Mouse (Mus musculus): ENCODE measurements at regions not wholly inside any gene's neighbourhood (a gene's known extent, or its start where the extent isn't known, plus 50 kb on each side); places are given as distances from the start of the nearest gene placed in this dataset.

DNA sequence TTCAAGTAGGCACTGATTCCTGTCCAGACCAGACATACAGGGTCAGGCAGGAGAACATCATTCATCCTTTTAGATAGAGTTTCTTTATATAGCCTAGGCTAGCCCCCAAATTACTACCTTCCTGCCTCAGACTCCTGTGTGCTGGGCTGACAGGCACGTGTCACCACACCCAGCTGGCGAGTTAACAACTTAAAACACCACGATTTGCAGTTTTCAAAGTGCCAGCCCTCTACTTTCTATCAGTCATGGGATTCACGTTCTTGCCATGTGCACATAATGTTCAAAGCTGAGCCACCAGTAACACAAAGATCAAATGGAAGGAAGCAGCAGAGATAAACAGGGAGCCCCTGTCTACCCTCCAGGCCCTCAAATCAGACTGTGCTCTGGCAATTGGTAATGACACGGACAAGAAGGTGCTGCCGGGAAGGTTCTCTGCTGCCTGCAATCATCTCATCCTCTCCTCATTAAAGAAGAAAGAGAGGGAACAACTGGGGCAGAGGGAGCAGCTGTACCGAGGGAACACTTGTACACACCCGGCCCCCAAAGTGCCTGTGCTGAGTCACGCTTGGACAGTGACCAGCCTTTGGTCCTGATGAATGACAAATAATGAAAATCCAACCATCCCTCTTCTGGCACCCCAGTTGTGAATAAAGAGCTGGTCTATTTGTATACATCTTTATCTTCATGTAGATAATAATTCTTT is 79.4 kb upstream of the Irf2bp2 start:
- DNase-seq (ENCODE audit: low spot score), result no peak
- Histone ChIP-seq H3K27ac (no peak overlapping the region), H3K27me3 (ENCODE audit: low read depth, poor library complexity, severe bottlenecking) (no peaks in the 10 kb centered on the region), H3K4me1 (peaks cover 22% of the 10 kb centered on the region), H3K36me3 (no peaks in the 10 kb centered on the region), H3K9me3 (replicated peaks) (no peaks in the 10 kb centered on the region), H3K4me3 (no peak overlapping the region)
- 60% methylated on average over 9 of the region's 9 CpGs for WGBS

DNA sequence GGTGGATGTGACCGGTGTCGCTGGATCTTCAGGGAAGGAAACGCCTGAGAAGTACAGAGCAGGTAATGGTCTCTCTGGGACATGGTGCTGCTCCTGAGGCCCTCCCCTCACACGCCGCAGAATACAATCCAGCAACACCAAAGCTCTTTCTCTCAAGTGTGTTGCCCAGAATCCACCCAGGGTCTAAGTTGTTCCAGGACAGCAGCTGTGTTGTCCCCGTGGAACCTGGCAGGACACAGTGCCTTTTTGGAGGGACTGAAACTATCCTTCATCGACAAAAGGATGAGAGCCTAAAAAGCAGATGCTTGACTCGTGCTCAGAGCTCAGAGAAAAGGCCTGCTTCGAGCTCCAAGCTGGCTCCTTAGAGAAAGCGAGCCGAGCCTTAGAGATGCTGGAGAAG is 77.8 kb upstream of the Irf2bp2 start:
- Histone ChIP-seq H3K4me3 (no peak overlapping the region), H3K36me3 (no peaks in the 10 kb centered on the region), H3K27ac (no peak overlapping the region), H3K4me1 (peaks cover 38% of the 10 kb centered on the region), H3K27me3 (ENCODE audit: low read depth, poor library complexity, severe bottlenecking) (no peaks in the 10 kb centered on the region), H3K9me3 (replicated peaks) (no peaks in the 10 kb centered on the region)
- DNase-seq (ENCODE audit: low spot score), result no peak
- WGBS, result 92% methylated on average over 11 of the region's 11 CpGs

DNA sequence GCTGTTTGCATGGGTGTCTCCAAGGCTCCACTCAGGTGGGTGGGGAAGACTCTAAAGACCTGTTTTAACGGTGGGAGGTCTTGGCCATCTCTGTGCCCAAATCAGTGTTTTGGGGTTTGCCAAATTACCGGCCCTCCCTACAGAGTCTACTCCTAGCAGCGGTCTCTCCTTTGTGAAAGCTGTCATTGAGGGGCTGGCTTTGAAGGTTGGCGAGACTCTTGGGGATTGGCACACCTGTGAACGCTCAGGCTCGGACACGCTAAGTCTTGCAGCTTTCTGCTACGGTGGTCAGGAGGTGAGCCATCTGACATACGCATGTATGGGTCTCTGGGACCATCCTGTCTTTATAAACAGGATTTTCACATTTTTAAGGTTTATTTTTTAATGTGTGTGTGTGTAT is 76.1 kb upstream of the Irf2bp2 start:
- Histone ChIP-seq H3K4me3 (no peak overlapping the region), H3K4me1 (peaks cover 54% of the 10 kb centered on the region), H3K36me3 (no peaks in the 10 kb centered on the region), H3K9me3 (replicated peaks) (no peaks in the 10 kb centered on the region), H3K27ac (0 out of 2 replicates have a peak overlapping the region, but pooled peaks have one; percentile 1), H3K27me3 (ENCODE audit: low read depth, poor library complexity, severe bottlenecking) (no peaks in the 10 kb centered on the region)
- no peak for DNase-seq (ENCODE audit: low spot score)
- 87% methylated on average over 9 of the region's 9 CpGs for WGBS

DNA sequence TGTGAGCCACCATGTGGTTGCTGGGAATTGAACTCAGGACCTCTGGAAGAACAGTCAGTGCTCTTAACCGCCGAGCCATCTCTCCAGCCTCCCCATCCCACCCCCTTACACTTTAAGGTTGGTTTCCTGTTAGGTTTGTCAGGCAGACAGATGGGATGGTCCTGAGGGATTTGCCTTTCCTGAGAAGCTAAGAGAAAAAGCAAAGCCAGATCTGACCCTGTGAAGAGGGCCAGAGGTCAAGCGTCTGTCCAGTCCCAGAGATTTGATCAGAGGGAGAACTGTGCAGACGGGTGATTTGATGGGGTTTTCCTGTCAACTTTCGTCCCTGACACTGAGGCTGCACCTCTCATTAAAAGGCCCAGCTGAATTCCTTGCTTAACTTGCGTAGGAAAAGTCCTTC is 75.4 kb upstream of the Irf2bp2 start:
- H3K27ac ChIP-seq, result 0 out of 2 replicates have a peak overlapping the region, but pooled peaks have one; percentile 1
- H3K9me3 ChIP-seq (replicated peaks), result no peaks in the 10 kb centered on the region
- H3K4me1 ChIP-seq, result peaks cover 60% of the 10 kb centered on the region
- 13% methylated on average over 6 of the region's 6 CpGs for WGBS
- H3K27me3 ChIP-seq (ENCODE audit: low read depth, poor library complexity, severe bottlenecking), result no peaks in the 10 kb centered on the region
- H3K4me3 ChIP-seq, result no peak overlapping the region
- no peaks in the 10 kb centered on the region for H3K36me3 ChIP-seq
- no peak for DNase-seq (ENCODE audit: low spot score)

DNA sequence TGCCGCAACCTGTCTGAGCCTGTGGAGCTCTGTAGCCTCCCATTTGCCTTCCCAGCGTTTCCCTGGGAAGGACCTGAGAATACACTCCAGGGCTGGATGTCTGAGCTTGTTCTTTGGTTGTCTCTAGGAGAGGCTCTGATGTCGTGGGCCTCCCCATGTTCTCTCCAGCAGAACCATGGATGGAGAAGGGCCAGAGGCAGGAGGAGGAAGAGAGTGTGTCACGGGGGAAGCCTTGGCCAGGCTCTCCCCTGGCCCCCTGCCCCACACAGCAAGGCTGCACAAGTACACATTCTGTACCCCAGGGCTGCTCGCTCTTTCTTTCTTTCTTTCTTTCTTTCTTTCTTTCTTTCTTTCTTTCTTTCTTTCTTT is 74.9 kb upstream of the Irf2bp2 start:
- no peak for DNase-seq (ENCODE audit: low spot score)
- Histone ChIP-seq H3K4me3 (no peak overlapping the region), H3K27ac (peak overlapping the region; percentile 93), H3K4me1 (peaks cover 63% of the 10 kb centered on the region), H3K9me3 (replicated peaks) (no peaks in the 10 kb centered on the region), H3K36me3 (no peaks in the 10 kb centered on the region), H3K27me3 (ENCODE audit: low read depth, poor library complexity, severe bottlenecking) (no peaks in the 10 kb centered on the region)
- WGBS, result 81% methylated on average over 5 of the region's 5 CpGs

DNA sequence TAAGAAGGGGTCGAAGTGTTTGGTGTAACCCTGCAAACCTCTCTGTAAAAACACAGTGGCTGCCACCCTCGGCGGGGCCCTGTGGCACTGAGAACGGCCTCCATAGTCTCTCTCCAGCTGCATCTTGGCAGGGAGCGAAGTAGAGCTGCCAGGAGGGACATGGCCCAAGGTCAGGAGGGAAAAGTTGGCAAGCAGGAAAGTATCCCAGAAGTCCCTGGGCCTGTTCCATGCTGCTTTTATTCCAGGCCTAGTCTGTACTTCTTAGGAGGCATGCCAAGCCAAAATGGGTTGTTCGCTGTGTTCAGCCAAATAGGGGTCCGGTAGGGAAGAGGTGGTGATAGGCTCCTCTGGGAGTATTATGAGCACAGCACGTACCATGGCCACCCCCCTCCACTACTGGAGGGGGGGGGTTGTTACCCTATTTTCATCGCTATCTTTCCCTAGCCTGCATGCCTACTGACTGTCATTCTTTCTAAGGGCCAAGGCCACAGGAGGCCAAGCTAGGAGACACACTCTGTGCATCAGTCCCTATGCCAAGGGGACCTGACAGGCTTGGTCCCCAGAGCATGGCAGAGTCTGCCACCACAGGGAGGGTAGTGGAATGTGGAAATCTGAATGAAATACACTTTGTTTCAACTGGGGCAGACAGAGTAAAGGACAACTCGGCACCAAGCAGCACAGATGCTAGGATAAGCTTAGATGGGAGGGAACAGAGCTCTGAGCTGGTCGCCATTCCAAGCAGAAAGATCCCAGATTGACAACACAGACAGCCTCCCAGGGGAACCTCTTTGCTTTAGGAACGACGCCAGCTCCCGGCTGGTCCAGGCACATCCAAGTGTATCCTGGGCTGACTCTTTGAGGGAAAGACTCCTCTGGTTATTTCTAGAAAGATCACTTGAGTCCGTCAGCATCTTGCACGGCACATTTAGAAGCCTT is 74.2 kb upstream of the Irf2bp2 start:
- Histone ChIP-seq H3K36me3 (no peaks in the 10 kb centered on the region), H3K27ac (peak overlapping the region; percentile 93), H3K4me3 (no peak overlapping the region), H3K9me3 (replicated peaks) (no peaks in the 10 kb centered on the region), H3K27me3 (ENCODE audit: low read depth, poor library complexity, severe bottlenecking) (no peaks in the 10 kb centered on the region), H3K4me1 (peaks cover 70% of the 10 kb centered on the region)
- 86% methylated on average over 16 of the region's 16 CpGs for WGBS
- no peak for DNase-seq (ENCODE audit: low spot score)

DNA sequence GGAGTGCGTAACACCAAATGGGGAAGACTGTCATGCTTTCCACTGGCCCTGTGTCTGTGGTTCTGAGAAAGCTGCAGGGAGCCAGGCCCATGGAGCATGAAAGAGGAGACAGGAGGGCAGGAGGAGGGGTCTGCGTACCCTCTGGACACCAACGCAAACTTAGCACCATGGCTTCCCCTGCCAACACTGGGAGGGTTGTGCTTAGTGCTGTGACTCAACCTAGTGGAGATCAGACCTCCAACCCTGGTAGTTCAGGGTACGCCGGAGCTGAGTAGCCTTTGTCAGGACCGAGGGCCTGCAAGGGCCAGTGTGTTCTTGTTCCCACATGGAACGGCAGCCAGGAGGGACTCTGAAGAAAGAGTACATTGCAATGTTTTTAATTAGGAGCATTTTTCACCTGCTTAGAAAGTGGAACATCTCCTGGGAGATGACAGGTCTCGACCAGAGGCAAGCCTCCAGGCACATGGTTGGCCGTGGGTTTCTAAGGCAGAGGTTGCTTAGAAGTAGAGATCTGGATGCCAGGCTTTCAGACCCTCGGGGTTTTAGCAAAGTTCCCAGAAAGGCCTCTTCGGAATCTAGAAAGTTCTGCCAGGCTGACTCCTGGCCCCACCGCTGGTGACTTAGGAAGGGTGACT is 73.4 kb upstream of the Irf2bp2 start:
- no peak for DNase-seq (ENCODE audit: low spot score)
- no peaks in the 10 kb centered on the region for H3K9me3 ChIP-seq (replicated peaks)
- H3K36me3 ChIP-seq, result no peaks in the 10 kb centered on the region
- peak overlapping the region; percentile 33 for H3K4me3 ChIP-seq
- WGBS, result 65% methylated on average over 12 of the region's 12 CpGs
- peaks cover 74% of the 10 kb centered on the region for H3K4me1 ChIP-seq
- no peaks in the 10 kb centered on the region for H3K27me3 ChIP-seq (ENCODE audit: low read depth, poor library complexity, severe bottlenecking)
- H3K27ac ChIP-seq, result peak overlapping the region; percentile 93

DNA sequence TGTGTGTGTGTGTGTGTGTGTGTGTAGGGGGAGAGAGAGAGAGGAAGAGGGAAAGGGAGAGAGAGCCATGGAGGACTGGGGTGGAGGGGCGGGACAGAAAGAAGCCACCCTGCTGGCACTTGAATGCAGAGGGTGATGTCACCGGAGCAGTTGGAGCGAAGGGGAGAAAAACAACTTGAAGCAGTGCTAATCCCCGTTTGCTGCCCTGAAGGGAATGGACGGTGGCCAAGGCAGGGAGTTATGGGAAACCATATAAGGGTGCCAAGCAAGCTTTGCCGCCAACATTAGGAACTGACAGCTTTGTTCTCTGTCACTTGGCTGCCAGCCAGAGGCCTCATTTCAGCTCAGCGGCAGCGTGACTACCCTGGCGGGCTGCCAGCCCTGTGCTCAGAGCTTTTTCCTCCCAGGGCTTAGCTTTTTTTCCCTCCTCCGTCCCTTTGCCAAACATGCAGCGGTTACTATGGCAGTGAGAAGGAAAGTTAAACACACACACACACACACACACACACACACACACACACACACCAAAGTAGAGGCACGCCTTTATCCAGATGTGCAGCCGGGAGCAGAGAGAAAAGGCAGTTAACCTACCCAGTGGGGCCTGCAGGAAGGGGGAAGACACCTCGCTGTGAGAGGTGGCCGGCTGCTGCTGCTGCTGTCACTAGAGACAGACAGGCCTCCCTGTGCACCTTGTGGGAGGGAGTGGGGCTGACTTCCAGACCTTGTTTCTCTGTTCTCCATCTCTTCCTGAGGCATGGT is 72.7 kb upstream of the Irf2bp2 start:
- 3% methylated on average over 15 of the region's 15 CpGs for WGBS
- H3K4me3 ChIP-seq, result peak overlapping the region; percentile 33
- DNase-seq (ENCODE audit: low spot score), result peak; percentile 86
- no peaks in the 10 kb centered on the region for H3K9me3 ChIP-seq (replicated peaks)
- H3K36me3 ChIP-seq, result no peaks in the 10 kb centered on the region
- no peaks in the 10 kb centered on the region for H3K27me3 ChIP-seq (ENCODE audit: low read depth, poor library complexity, severe bottlenecking)
- peaks cover 81% of the 10 kb centered on the region for H3K4me1 ChIP-seq
- peak overlapping the region; percentile 93 for H3K27ac ChIP-seq

DNA sequence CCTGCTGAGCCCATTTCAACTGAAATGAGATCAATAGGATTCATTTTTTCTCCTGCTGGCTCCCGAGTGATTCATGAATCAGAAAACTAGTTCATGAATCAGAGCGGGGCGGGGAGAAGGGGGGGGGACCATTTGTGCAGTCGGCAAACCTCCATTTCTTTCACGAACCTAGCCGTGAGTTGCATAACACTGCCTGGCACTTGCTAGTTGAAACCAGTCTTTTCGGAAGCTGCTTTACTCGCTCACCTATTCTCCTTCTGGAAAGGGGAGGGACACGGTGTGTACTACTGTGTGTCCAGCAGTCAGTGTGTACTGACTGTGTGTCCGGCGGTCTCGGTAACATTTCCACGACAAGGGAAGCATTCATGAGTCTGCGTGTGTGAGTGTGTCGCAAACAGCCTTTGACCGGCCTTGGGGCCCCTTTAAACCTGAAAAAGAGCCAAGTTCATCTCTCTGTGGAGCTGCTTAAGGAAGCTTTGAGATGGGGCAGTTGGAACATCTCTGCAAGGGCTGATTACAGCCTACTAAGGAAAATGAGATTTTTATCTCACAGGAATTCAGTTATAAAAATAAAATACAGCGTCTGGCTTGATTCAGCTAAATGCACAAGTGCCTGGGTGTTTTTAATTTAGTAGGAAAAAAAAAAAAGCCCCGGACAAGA is 71.9 kb upstream of the Irf2bp2 start:
- 57% methylated on average over 18 of the region's 18 CpGs for WGBS
- Histone ChIP-seq H3K27me3 (ENCODE audit: low read depth, poor library complexity, severe bottlenecking) (no peaks in the 10 kb centered on the region), H3K4me1 (peaks cover 89% of the 10 kb centered on the region), H3K36me3 (no peaks in the 10 kb centered on the region), H3K27ac (peak overlapping the region; percentile 93), H3K9me3 (replicated peaks) (no peaks in the 10 kb centered on the region), H3K4me3 (peak overlapping the region; percentile 33; the same call in 1 of the 2 replicates)
- DNase-seq (ENCODE audit: low spot score), result peak; percentile 46

DNA sequence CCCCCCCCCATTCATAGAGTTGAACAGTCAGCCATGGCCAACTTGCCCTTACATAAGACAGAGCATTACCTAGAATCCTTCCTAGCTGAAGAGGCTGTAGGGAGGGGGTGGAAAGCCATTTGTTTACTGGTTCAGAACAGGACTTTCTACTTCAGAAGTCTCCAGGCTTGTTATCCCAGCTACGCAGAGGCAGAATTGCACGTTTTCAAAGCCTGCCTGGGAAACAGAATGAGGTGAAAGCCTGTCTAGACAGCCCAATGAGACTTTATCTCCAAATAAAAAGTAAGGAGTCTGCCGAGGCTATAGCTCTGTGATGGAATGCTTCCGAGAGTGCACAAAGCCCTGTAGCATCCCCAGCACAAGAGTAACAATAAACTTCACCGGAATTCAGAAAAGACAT is 71.1 kb upstream of the Irf2bp2 start:
- Histone ChIP-seq H3K27me3 (ENCODE audit: low read depth, poor library complexity, severe bottlenecking) (no peaks in the 10 kb centered on the region), H3K9me3 (replicated peaks) (no peaks in the 10 kb centered on the region), H3K36me3 (no peaks in the 10 kb centered on the region), H3K4me3 (no peak overlapping the region), H3K27ac (peak overlapping the region; percentile 93), H3K4me1 (peaks cover 95% of the 10 kb centered on the region)
- DNase-seq (ENCODE audit: low spot score), result no peak
- 59% methylated on average over 5 of the region's 5 CpGs for WGBS

DNA sequence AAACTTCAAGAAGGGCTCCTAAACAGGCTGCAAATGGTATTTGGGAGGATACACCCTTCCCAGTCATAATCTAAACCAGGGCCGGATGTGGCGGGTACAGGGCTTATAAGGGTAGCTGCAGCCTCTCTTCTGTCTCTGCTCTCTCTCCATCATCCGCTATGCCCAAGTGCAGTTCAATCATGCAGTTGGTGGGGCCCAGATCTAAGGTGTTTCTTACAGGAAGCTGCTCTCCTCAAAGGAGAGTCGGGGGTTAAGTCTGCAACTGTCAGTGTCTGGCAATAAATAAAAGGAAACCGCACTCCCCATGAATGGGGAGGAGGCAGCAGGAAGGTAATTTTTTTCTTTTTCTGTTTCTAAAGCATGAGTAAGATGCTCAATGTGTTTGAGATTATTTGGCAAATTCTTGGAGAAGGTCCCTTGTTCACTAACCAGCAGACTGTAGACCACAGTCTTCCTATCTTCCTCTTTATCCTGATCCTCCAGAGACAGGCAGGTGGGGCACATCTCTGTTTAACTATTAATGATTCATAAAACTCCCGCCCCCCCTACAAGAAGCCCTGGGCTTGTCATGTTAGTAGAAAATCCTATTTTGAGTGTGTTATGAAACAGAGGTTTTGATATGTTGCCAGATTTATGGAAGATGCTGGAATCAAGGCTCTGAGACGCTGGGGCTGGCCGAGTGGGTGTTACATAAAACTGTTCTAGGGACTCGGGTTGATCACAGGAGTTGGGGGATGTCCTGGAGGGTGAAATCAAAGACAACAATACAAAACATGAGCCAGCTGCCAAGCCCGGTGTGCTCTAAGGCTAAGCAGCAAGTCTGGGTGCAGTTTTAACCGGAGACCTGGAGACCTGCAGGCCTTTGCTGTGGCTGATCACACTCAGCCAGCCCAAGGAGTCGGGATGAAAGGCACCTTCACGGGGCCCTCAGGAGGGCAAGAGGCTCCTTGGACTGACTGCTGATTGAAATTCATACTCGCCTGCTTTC is 69.3 kb upstream of the Irf2bp2 start:
- no peaks in the 10 kb centered on the region for H3K9me3 ChIP-seq (replicated peaks)
- H3K27ac ChIP-seq, result peak overlapping the region; percentile 73
- WGBS, result 36% methylated on average over 14 of the region's 14 CpGs
- DNase-seq (ENCODE audit: low spot score), result no peak
- no peaks in the 10 kb centered on the region for H3K27me3 ChIP-seq (ENCODE audit: low read depth, poor library complexity, severe bottlenecking)
- H3K4me3 ChIP-seq, result no peak overlapping the region
- no peaks in the 10 kb centered on the region for H3K36me3 ChIP-seq
- H3K4me1 ChIP-seq, result peaks cover 84% of the 10 kb centered on the region
